Mouse (Mus musculus) CH12.LX (cell line): ENCODE measurements around the gene Rab3b. TPM values are rescaled to one million over a fixed set of nuclear protein-coding genes. Genes with fewer than 3 reads are reported as not detected.
A peak's percentile ranks its signal among the peaks of the same experiment; 100 is the strongest.

Experiments
- DNase-seq: peaks from one replicate; pipeline ENCODE4 v3.0.0-alpha.2; 2013; ENCODE audit errors: extremely low read depth
- H3K27ac ChIP-seq: 2 replicates; pipeline ENCODE4 v1.5.1; 2012; ENCODE audit warnings: low read depth, mild to moderate bottlenecking, control low read depth, moderate library complexity; ENCODE audit not compliant: insufficient read depth
- H3K27me3 ChIP-seq: replicated peaks from 2 replicates; pipeline ENCODE3; 2012; ENCODE audit warnings: inconsistent platforms
- H3K36me3 ChIP-seq, 2 experiments: replicated peaks in 1 of 2; 2 replicates each; pipeline versions ENCODE3 to v1.6.1; 2012; ENCODE audit warnings: inconsistent platforms in 1 of 2, low read length in 1 of 2, mild to moderate bottlenecking in 1 of 2, mixed read lengths in 1 of 2, moderate library complexity in 1 of 2; ENCODE audit not compliant: control insufficient read depth in 1 of 2, insufficient read depth in 1 of 2
- H3K4me1 ChIP-seq, 2 experiments: 2 replicates each; pipeline ENCODE4 v1.6.1; 2012; ENCODE audit warnings: inconsistent platforms in 1 of 2, moderate library complexity in 1 of 2; ENCODE audit not compliant: insufficient read depth in 2 of 2, control insufficient read depth in 1 of 2
- H3K4me2 ChIP-seq: 2 replicates; pipeline ENCODE4 v1.6.1; 2012; ENCODE audit warnings: low read depth, mild to moderate bottlenecking, control low read depth; ENCODE audit not compliant: poor library complexity, insufficient read depth, severe bottlenecking
- H3K4me3 ChIP-seq, 3 experiments: fragments of 150-350 bp in 1 of 3; sonication (generic) in 1 of 3; replicated peaks in 1 of 3; 2 replicates each; pipeline versions ENCODE3 to v1.5.1; 2011 to 2012; ENCODE audit warnings: low read depth in 2 of 3, low read length in 2 of 3, mild to moderate bottlenecking in 2 of 3, moderate library complexity in 2 of 3, control low read depth in 1 of 3, improper control_type of control experiment in 1 of 3, inconsistent platforms in 1 of 3, mixed read lengths in 1 of 3; ENCODE audit not compliant: poor library complexity in 1 of 3
- H3K79me2 ChIP-seq: replicated peaks from 2 replicates; pipeline ENCODE4 v1.6.1; 2012; ENCODE audit warnings: mild to moderate bottlenecking, moderate library complexity; ENCODE audit not compliant: control insufficient read depth, poor library complexity, insufficient read depth, severe bottlenecking; ENCODE audit errors: extremely low read depth
- H3K9ac ChIP-seq: 2 replicates; pipeline ENCODE4 v1.6.1; 2012; ENCODE audit warnings: low read depth, mild to moderate bottlenecking, control low read depth, moderate library complexity; ENCODE audit not compliant: insufficient read depth
- H3K9me3 ChIP-seq: replicated peaks from 2 replicates; pipeline ENCODE3; 2012; ENCODE audit warnings: low read length, inconsistent platforms, mixed read lengths
- BHLHE40 ChIP-seq: IDR thresholded peaks from 2 replicates; pipeline ENCODE4 v1.6.1; 2011; ENCODE audit warnings: mild to moderate bottlenecking, low read depth, low read length, improper control_type of control experiment
- CHD2 ChIP-seq: IDR thresholded peaks from 2 replicates; pipeline ENCODE4 v1.6.1; 2011; ENCODE audit warnings: low read length, improper control_type of control experiment
- CTCF ChIP-seq, 2 experiments: IDR thresholded peaks in 1 of 2; conservative IDR thresholded peaks in 1 of 2; 2 replicates each; pipeline ENCODE4 v1.5.1; 2011 to 2012; ENCODE audit warnings: low read depth in 2 of 2, low read length in 2 of 2, improper control_type of control experiment in 1 of 2, inconsistent platforms in 1 of 2, mild to moderate bottlenecking in 1 of 2, moderate library complexity in 1 of 2
- EP300 ChIP-seq: IDR thresholded peaks from 2 replicates; pipeline ENCODE4 v1.6.1; 2011; ENCODE audit warnings: low read length, improper control_type of control experiment
- ETS1 ChIP-seq: conservative IDR thresholded peaks from 2 replicates; pipeline ENCODE4 v1.6.1; 2012; ENCODE audit warnings: low read depth, mild to moderate bottlenecking, inconsistent platforms, low read length, improper control_type of control experiment, moderate library complexity
- JUN ChIP-seq: IDR thresholded peaks from 2 replicates; pipeline ENCODE4 v1.6.1; 2011; ENCODE audit warnings: low read depth, mild to moderate bottlenecking, low read length, improper control_type of control experiment, moderate library complexity; ENCODE audit not compliant: insufficient read depth
- MAFK ChIP-seq: IDR thresholded peaks from 2 replicates; pipeline ENCODE4 v1.6.1; 2011; ENCODE audit warnings: low read length, improper control_type of control experiment; ENCODE audit not compliant: insufficient replicate concordance
- MEF2A ChIP-seq: IDR thresholded peaks from 2 replicates; pipeline ENCODE4 v1.6.1; 2014; ENCODE audit warnings: low read depth, mild to moderate bottlenecking, inconsistent platforms, low read length, improper control_type of control experiment, borderline replicate concordance
- MXI1 ChIP-seq: IDR thresholded peaks from 2 replicates; pipeline ENCODE4 v1.6.1; 2011; ENCODE audit warnings: mild to moderate bottlenecking, low read depth, low read length, improper control_type of control experiment
- NELFE ChIP-seq: IDR thresholded peaks from 2 replicates; pipeline ENCODE4 v1.6.1; 2011; ENCODE audit warnings: low read depth, low read length, improper control_type of control experiment
- NRF1 ChIP-seq: IDR thresholded peaks from 2 replicates; pipeline ENCODE4 v1.6.1; 2014; ENCODE audit warnings: low read depth, mild to moderate bottlenecking, inconsistent platforms, low read length, improper control_type of control experiment, moderate library complexity
- POLR2A ChIP-seq: IDR thresholded peaks from 2 replicates; pipeline ENCODE4 v1.6.1; 2011; ENCODE audit warnings: low read depth, mild to moderate bottlenecking, improper control_type of control experiment, low read length
- POLR2AphosphoS2 ChIP-seq: IDR thresholded peaks from 2 replicates; pipeline ENCODE4 v1.6.1; 2011; ENCODE audit warnings: low read depth, low read length, improper control_type of control experiment
- RAD21 ChIP-seq: IDR thresholded peaks from 2 replicates; pipeline ENCODE4 v1.6.1; 2011; ENCODE audit warnings: low read depth, mild to moderate bottlenecking, low read length, improper control_type of control experiment, moderate library complexity
- SIN3A ChIP-seq: IDR thresholded peaks from 2 replicates; pipeline ENCODE4 v1.6.1; 2012; ENCODE audit warnings: low read length, improper control_type of control experiment, inconsistent platforms
- TCF12 ChIP-seq: IDR thresholded peaks from 2 replicates; pipeline ENCODE4 v1.6.1; 2014; ENCODE audit warnings: low read depth, mild to moderate bottlenecking, inconsistent platforms, low read length, improper control_type of control experiment
- UBTF ChIP-seq: IDR thresholded peaks from 2 replicates; pipeline ENCODE4 v1.6.1; 2012; ENCODE audit warnings: low read depth, mild to moderate bottlenecking, inconsistent platforms, low read length, improper control_type of control experiment, moderate library complexity
- dilution Hi-C: fragments of 300-500 bp; cut with MboI; formaldehyde crosslinking; loops from 2 replicates; pipeline ENCODE4 v1.14.3; 2020; ENCODE audit warnings: low sequenced_read_pairs; ENCODE audit not compliant: extremely low pct_unique_long_range_greater_than_20kb, extremely low pct_ligation_motif_present
- in situ Hi-C: fragments of 300-500 bp; cut with MboI; formaldehyde crosslinking; loops from 3 replicates; pipeline ENCODE4 v1.14.3; 2019; ENCODE audit warnings: low sequenced_read_pairs, low pct_ligation_motif_present, low pct_unique_long_range_greater_than_20kb, mixed read lengths
- polyA plus RNA-seq: library from polyadenylated mRNA; unstranded; fragments of >175 nt; gene quantifications from 2 replicates; pipeline ENCODE4 v1.2.1, GENCODE M21; 2012; ENCODE audit warnings: low read depth; ENCODE audit not compliant: insufficient read length
- total RNA-seq, 2 experiments: library from RNA; depleted of rRNA; stranded (reverse); fragments of 300-350 nt in 1 of 2; fragments of >200 nt in 1 of 2; gene quantifications; 2 replicates each; pipeline ENCODE4 v1.2.3; 2012 to 2014

The Rab3b gene
- total and polyA plus RNA-seq, 3 experiments, result 0.56 to 0.94 (median 0.85) TPM

- TF ChIP-seq MEF2A (0 out of 2 replicates have a peak, but pooled peaks have one; percentile 24), POLR2A (peak; percentile 76), NELFE (peak; percentile 86), EP300 (no peak), BHLHE40 (0 out of 2 replicates have a peak, but pooled peaks have one; percentile 6), CTCF (conservative IDR thresholded peaks at IDR 0.05 in 1 of 2, IDR thresholded peaks at IDR 0.05 in 1 of 2; ENCODE audit: low read depth in 2 of 2, low read length in 2 of 2) (no peak), NRF1 (0 out of 2 replicates have a peak, but pooled peaks have one; percentile 11), CHD2 (0 out of 2 replicates have a peak, but pooled peaks have one; percentile 49), POLR2AphosphoS2 (peak; percentile 90; the same call in 1 of the 2 replicates), TCF12 (peak; percentile 71; the same call in 1 of the 2 replicates), UBTF (no peak), JUN (no peak), ETS1 (no peak; the same call in 1 of the 2 replicates), RAD21 (no peak), MXI1 (peak; percentile 60; the same call in 1 of the 2 replicates), MAFK (0 out of 2 replicates have a peak, but pooled peaks have one; percentile 8)
Observed at GRCm38 (mm10) chr4:108834115-108834970, 44.5 kb upstream of the Rab3b start, which contains the start of gene Txndc12 (continued).

GRCm38 (mm10) chr4:108834971-108835311, 43.9 kb upstream of the Rab3b start:
- H3K79me2 ChIP-seq, result peaks cover 47% of the 10 kb centered on the region
- H3K36me3 ChIP-seq, result peaks cover 4 to 22% of the 10 kb centered on the region in 2 experiments
- in situ Hi-C loops, result no loop called here
- peak overlapping the region; percentile 83 for H3K4me2 ChIP-seq
- dilution Hi-C loops, result no loop called here
- H3K27ac ChIP-seq, result peak overlapping the region; percentile 98; the same call in 1 of the 2 replicates
- TF ChIP-seq SIN3A (no peak), CTCF (conservative IDR thresholded peaks at IDR 0.05 in 1 of 2, IDR thresholded peaks at IDR 0.05 in 1 of 2; ENCODE audit: low read depth in 2 of 2, low read length in 2 of 2) (0 out of 4 replicates have a peak, but pooled peaks of 1 of the 2 experiments have one; percentile 3)
- H3K9me3 ChIP-seq, result no peaks in the 10 kb centered on the region
- no peak for DNase-seq
- peak overlapping the region; percentile 98 for H3K9ac ChIP-seq
- no peaks in the 10 kb centered on the region for H3K27me3 ChIP-seq
- H3K4me1 ChIP-seq, result peaks cover 0 to 42% of the 10 kb centered on the region in 2 experiments; a peak in 2 of 4 replicates
- H3K4me3 ChIP-seq, result peak overlapping the region; percentile 72 to 83 (median 76)
